Mouse (Mus musculus) ES-E14 (cell line): ENCODE results near the gene Padi3.

Experiments
- CHD2 ChIP-seq: IDR thresholded peaks from 2 replicates; pipeline ENCODE4 v1.6.1; 2014; ENCODE audit warnings: mild to moderate bottlenecking, low read depth, low read length, inconsistent platforms
- ZNF384 ChIP-seq: IDR thresholded peaks from 2 replicates; pipeline ENCODE4 v1.6.1; 2012; ENCODE audit warnings: low read depth, low read length, inconsistent platforms

- TF ChIP-seq CHD2 (no peak), ZNF384 (no peak)
These were observed 19.4 kb downstream of the Padi3 start for GRCm38 (mm10) chr4:140791071-140791470.
